Mouse (Mus musculus) hindbrain, embryonic 14.5 days (tissue): Measurements from ENCODE around the gene Olfr718-ps1. TPM values are rescaled to one million over a fixed set of nuclear protein-coding genes. Genes with fewer than 3 reads are reported as not detected.
A peak's percentile ranks its signal among the peaks of the same experiment; 100 is the strongest.
"Not testable (repeated sequence)": the region's sequence is repeated elsewhere in the genome, so short reads cannot be mapped to it uniquely, and the experiment has no call there.

Source experiments
- ATAC-seq: fragments of 200-750 bp; cut with Nextera tagmentation; 2 replicates; pipeline ENCODE4 v1.8.0; 2017; ENCODE audit warnings: moderate number of reproducible peaks, mild to moderate bottlenecking, moderate TSS enrichment, moderate library complexity; ENCODE audit not compliant: low FRiP score
- DNase-seq: peaks from one replicate; pipeline ENCODE4 v3.0.0-alpha.2; 2015; ENCODE audit warnings: low spot score
- H3K27ac ChIP-seq: fragments of 300-500 bp; sonication (generic); 2 replicates; pipeline ENCODE4 v1.5.1; 2014; ENCODE audit warnings: mild to moderate bottlenecking, moderate library complexity
- H3K27me3 ChIP-seq: fragments of 300-500 bp; sonication (generic); 2 replicates; pipeline ENCODE4 v1.6.1; 2014; ENCODE audit warnings: mild to moderate bottlenecking, low read length, mixed read lengths; ENCODE audit not compliant: control insufficient read depth, insufficient read depth
- H3K36me3 ChIP-seq: fragments of 300-500 bp; sonication (generic); replicated peaks from 2 replicates; pipeline ENCODE4 v1.6.1; 2014; ENCODE audit not compliant: control insufficient read depth, insufficient read depth
- H3K4me1 ChIP-seq: fragments of 300-500 bp; sonication (generic); replicated peaks from 2 replicates; pipeline ENCODE4 v1.6.1; 2014; ENCODE audit warnings: antibody characterized with exemption, low read length, mixed read lengths; ENCODE audit not compliant: control insufficient read depth, insufficient read depth
- H3K4me2 ChIP-seq: fragments of 300-500 bp; sonication (generic); replicated peaks from 2 replicates; pipeline ENCODE4 v1.6.1; 2014; ENCODE audit warnings: mild to moderate bottlenecking, moderate library complexity
- H3K4me3 ChIP-seq: fragments of 300-500 bp; sonication (generic); replicated peaks from 2 replicates; pipeline ENCODE4 v1.5.1; 2014; ENCODE audit warnings: mild to moderate bottlenecking, low read length
- H3K9ac ChIP-seq: fragments of 300-500 bp; sonication (generic); 2 replicates; pipeline ENCODE4 v1.6.1; 2014
- H3K9me3 ChIP-seq: fragments of 300-500 bp; sonication (generic); 2 replicates; pipeline ENCODE4 v1.6.1; 2016; ENCODE audit warnings: low read length; ENCODE audit not compliant: control insufficient read depth
- WGBS: fragments of 180-500 bp; shearing (Covaris S2); extraction: QIAGEN DNeasy Blood & Tissue Kit; methylation state at CpG from one replicate; pipeline ENCODE4 v1.1.7; 2014; 5-methylcytosine and 5-hydroxymethylcytosine counted together
- polyA plus RNA-seq: library from polyadenylated mRNA; unstranded; fragments of >200 nt; fragmentation: Nextera tagmentation; extraction: Ambion mirVana; gene quantifications from 2 replicates; pipeline ENCODE4 v1.2.1, GENCODE M21; 2014

Olfr718-ps1 gene
- 0.07 TPM in 1 of 2 replicates, not detected in the other for polyA plus RNA-seq

DNA sequence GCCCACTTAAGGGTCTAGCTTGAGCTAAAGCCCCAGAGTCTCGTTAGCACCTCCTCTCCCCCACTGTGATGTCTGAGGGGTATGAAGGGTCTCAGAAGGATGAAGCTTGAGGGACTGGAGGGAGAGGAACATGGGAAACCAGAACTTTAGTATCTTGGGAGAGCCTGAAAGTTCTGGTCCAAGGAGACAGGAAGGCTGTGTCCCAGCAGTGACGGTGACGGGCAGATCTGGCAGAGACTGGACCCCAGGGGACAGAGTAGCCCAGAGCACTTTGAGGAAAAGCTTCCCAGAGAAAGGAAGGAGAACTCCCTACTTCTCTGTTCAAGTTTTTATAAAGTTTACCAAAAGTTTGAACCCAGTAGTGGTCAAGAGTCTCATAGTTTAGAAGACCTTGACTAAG, at the start of gene Olfr718-ps1:
Gene Olfr718-ps1 (minus strand): TSS at position 101 of the 400 bp plus-strand sequence.
- DNase-seq, result no peak
- H3K4me2 ChIP-seq, result no peak within 1 kb of the TSS
- ATAC-seq, result no peak
- no peaks in the 10 kb centered on the region for H3K36me3 ChIP-seq
- H3K27ac ChIP-seq, result no peak within 1 kb of the TSS
- H3K4me1 ChIP-seq, result no peaks in the 10 kb centered on the region
- no peak within 1 kb of the TSS for H3K9ac ChIP-seq
- no peaks in the 10 kb centered on the region for H3K9me3 ChIP-seq
- H3K27me3 ChIP-seq, result no peaks in the 10 kb centered on the region
- WGBS, result 75% methylated on average over 3 of the region's 3 CpGs
- H3K4me3 ChIP-seq, result no peak within 1 kb of the TSS

DNA sequence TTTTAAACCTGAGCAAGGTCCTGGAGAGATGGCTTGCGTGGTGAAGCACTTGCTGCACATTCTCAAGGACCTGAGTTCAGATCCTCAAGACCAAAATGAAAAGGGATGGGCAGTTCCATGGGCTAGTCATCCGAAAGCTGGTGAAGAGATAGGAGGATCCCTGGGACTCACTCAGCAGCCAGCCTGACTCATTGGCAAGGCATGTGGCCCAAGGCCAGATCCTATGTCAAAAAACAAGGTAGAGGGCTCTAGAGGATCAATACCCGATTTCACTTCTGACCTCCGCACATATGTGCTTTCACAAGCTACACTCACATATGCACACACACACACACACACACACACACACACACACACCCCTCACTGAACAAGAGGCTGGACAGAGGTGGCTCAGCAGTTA, 49.1 kb upstream of the Olfr718-ps1 start:
- no peaks in the 10 kb centered on the region for H3K9me3 ChIP-seq
- DNase-seq (no peak), ATAC-seq (no peak)
- H3K4me1 ChIP-seq, result no peaks in the 10 kb centered on the region
- no peaks in the 10 kb centered on the region for H3K27me3 ChIP-seq
- H3K9ac ChIP-seq, result no peak overlapping the region
- no peak overlapping the region for H3K27ac ChIP-seq
- H3K4me2 ChIP-seq, result no peak overlapping the region
- no peak overlapping the region for H3K4me3 ChIP-seq
- no peaks in the 10 kb centered on the region for H3K36me3 ChIP-seq
- 89% methylated on average over 4 of the region's 4 CpGs for WGBS

DNA sequence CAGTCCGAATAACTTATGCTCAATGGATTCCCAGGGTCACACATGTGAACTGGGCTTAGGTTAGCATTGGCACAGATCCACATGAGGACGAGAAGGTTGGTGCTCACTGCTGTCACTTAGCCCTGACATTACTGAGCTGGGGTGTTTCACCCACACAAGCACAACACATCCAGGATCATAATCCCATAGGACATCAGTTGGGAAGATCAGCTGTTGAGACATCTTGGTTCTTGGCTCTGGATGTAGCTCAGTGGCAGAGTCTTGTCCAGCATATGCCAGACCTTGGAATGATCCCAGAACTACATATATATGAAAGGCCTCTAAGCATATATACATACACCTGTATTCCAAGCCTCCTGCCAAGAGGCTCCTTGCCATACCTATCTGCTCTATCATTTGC, 47.8 kb upstream of the Olfr718-ps1 start:
- no peaks in the 10 kb centered on the region for H3K27me3 ChIP-seq
- 68% methylated on average over 2 of the region's 2 CpGs for WGBS
- H3K4me1 ChIP-seq, result no peaks in the 10 kb centered on the region
- H3K9me3 ChIP-seq, result no peaks in the 10 kb centered on the region
- no peak for DNase-seq
- ATAC-seq, result no peak
- H3K27ac ChIP-seq, result no peak overlapping the region
- no peak overlapping the region for H3K4me3 ChIP-seq
- no peak overlapping the region for H3K9ac ChIP-seq
- H3K36me3 ChIP-seq, result no peaks in the 10 kb centered on the region
- H3K4me2 ChIP-seq, result no peak overlapping the region

DNA sequence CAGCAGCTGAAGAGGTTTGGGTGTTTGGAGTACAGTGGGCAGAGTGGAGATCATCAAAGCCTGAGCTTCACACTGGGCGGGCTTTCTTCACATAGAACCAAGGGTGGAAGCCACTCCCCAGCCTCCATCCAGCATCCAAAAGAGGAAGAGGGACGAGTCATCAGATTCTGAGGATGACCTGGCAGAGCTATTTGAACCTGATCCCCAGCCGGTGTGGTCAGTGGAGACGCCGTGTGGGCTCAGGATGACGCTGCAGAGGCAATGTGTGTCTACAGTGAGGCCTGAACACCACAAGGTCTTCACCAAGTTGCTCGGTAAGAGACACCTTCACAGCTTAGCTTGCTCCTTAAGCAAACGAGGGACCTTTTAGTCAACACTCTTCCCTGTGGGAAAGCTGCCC, 47.4 kb upstream of the Olfr718-ps1 start:
- not testable (repeated sequence) for H3K27ac ChIP-seq, H3K9me3 ChIP-seq, H3K4me3 ChIP-seq, H3K4me2 ChIP-seq, H3K9ac ChIP-seq, DNase-seq, ATAC-seq, H3K4me1 ChIP-seq, H3K27me3 ChIP-seq, H3K36me3 ChIP-seq
- 75% methylated on average over 8 of the region's 8 CpGs for WGBS

DNA sequence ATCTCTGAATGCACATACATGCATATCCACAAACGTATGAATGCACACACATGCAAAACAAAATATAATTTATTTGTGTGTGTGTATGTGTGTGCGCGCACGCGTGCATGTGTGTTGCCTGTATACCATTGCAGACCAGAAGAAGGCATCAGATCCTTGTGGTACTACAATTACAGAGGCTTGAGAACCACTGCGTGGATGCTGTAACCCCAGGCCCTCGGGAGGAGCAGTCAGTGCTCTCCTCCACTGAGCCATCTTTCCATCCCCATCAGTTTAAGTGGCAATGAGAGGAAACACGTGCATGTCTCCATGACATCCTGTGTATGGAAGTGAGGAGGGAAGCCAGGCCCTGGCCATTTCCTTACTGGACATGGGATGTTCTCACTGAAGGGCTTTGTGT, 45.4 kb upstream of the Olfr718-ps1 start:
- H3K27ac ChIP-seq, result no peak overlapping the region
- H3K4me3 ChIP-seq, result no peak overlapping the region
- H3K4me2 ChIP-seq, result no peak overlapping the region
- no peaks in the 10 kb centered on the region for H3K36me3 ChIP-seq
- H3K9me3 ChIP-seq, result no peaks in the 10 kb centered on the region
- no peaks in the 10 kb centered on the region for H3K4me1 ChIP-seq
- no peak overlapping the region for H3K9ac ChIP-seq
- DNase-seq (no peak), ATAC-seq (no peak)
- H3K27me3 ChIP-seq, result no peaks in the 10 kb centered on the region
- 94% methylated on average over 8 of the region's 8 CpGs for WGBS

DNA sequence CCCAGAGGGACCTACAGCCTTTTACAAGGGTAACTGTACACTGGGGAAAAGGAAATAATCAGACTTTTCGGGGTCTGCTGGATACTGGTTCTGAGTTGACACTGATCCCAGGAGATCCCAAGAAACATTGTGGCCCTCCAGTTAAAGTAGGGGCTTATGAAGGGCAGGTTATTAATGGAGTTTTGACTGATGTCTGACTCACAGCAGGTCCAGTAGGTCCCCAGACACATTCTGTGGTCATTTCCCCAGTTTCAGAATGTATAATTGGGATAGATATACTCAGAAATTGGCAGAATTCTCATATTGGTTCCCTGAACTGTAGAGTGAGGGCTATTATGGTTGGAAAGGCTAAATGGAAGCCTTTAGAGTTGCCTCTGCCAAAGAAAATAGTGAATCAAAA, 40.6 kb upstream of the Olfr718-ps1 start:
- H3K36me3 ChIP-seq, H3K4me1 ChIP-seq, H3K27me3 ChIP-seq, H3K4me3 ChIP-seq, DNase-seq, H3K9me3 ChIP-seq, H3K9ac ChIP-seq, ATAC-seq, H3K4me2 ChIP-seq, H3K27ac ChIP-seq: not testable (repeated sequence)
- no CpG with 5 or more reads among the region's 1 CpGs for WGBS

DNA sequence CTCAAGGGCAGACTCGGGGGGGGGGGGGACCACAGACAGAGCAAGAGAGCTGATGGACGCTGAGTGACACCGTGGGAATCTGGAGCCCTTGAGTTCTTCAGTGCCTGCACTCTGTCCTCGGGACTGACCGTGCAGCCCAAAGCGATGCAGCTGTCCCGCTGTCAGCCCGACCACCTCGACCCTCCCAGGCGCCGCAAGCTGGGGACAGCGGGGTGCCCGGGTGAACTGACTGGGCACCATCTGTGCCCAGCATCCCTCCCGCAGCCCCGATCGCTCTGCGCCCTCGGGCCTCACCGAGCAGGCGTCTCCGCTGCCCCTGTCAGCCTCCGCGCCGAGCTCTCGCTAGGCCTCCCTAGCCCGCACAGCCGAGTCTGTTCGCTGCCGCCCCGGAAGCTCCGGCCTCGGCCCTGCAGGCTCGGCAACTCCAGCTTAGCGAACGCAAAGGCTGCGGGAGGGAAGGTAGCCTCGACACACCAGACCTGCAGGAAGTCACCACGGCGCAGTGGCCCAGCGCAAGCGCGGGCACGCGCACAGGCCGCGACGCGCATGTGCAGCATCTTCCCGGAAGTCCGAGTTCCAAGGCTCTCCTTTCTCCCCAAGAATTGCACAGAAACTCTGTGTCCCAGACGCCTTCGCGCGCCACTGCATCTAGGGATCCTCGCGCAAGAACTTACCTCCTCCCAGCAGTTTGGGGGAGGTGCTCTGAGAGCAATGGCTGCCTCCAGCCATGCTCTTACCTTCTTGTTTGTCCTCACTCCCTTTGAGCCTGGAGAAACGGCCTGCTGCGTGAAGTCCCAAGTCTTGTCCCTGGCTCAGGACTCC, 33.1 kb upstream of the Olfr718-ps1 start, which contains the start of the genes Rbak and Spdye4b:
Gene Rbak (minus strand): TSS at position 521 of the 822 bp plus-strand sequence.
Gene Spdye4b (plus strand): TSS at position 763 of the 822 bp plus-strand sequence.
- WGBS, result under 1% methylated on average over 58 of the region's 58 CpGs
- H3K9me3 ChIP-seq, result peaks cover 4% of the 10 kb centered on the region; the same call in 1 of the 2 replicates
- ATAC-seq (peak; percentile 96), DNase-seq (peak; percentile 96)
- H3K4me1 ChIP-seq, result peaks cover 12% of the 10 kb centered on the region
- peaks cover 30% of the 10 kb centered on the region for H3K36me3 ChIP-seq
- H3K4me2 ChIP-seq, result peak within 1 kb of the TSS; percentile 85
- H3K9ac ChIP-seq, result peak within 1 kb of the TSS; percentile 86
- H3K4me3 ChIP-seq, result peak within 1 kb of the TSS; percentile 79
- H3K27me3 ChIP-seq, result no peaks in the 10 kb centered on the region
- H3K27ac ChIP-seq, result peak within 1 kb of the TSS; percentile 92

DNA sequence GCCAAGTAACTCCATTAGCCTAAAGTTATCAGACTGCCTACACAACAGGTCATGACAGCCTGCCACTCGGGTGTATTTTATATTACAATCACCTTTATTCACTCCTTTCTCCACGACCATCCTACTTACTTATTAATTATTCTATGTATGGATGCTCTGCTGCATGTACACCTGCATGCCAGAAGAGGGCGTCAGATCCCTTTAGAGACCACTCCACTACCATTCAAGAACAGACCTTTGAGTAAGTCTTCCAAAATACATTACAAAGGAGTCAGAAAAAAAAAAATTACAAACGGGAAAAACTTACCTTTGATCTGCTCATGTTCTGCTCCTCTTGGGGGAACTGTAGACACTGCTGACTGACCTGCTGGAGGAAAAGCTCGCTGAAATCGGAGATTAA, 31.8 kb upstream of the Olfr718-ps1 start:
- peaks cover 12% of the 10 kb centered on the region for H3K4me1 ChIP-seq
- ATAC-seq (no peak), DNase-seq (no peak)
- no peak overlapping the region; the same call in 1 of the 2 replicates for H3K9ac ChIP-seq
- H3K4me2 ChIP-seq, result peak overlapping the region; percentile 85
- peak overlapping the region; percentile 79; the same call in 1 of the 2 replicates for H3K4me3 ChIP-seq
- H3K36me3 ChIP-seq, result peaks cover 43% of the 10 kb centered on the region
- H3K9me3 ChIP-seq, result peaks cover 4% of the 10 kb centered on the region; the same call in 1 of the 2 replicates
- no peak overlapping the region for H3K27ac ChIP-seq
- 41% methylated on average over 6 of the region's 6 CpGs for WGBS
- H3K27me3 ChIP-seq, result no peaks in the 10 kb centered on the region

DNA sequence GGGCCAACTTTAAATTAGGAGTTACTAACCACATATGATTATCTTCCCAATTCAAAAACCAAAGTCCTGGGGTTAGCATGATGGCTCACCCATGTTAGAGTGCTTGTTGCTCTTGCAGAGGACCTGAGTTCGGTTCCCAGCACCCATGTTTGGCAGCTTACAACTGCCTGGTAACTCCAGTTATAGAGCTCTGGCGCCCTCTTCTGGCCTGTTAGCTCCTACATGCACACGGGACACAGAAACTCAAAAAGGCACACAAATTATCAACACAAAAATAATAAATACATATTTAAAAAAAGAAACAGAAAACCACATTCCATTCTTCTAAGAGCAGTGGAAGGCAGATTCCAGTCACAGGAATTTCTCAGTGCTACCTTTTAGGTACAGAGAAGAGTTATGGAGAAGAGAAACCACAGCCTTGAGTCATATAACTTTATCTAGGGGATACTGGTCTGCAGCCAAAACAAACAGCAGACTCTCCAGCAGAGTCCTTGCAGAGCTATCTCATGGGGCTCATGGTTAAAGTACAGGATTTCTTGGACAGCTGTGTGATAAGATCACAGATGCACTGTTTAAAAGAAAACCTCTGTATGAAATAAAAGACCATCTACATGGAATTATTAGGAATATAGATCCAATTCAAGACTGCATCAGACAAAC, 30.3 kb upstream of the Olfr718-ps1 start:
- Histone ChIP-seq H3K4me3 (no peak overlapping the region), H3K27me3 (no peaks in the 10 kb centered on the region), H3K36me3 (peaks cover 58% of the 10 kb centered on the region), H3K9me3 (peaks cover 8% of the 10 kb centered on the region; the same call in 1 of the 2 replicates), H3K4me2 (no peak overlapping the region), H3K4me1 (peaks cover 12% of the 10 kb centered on the region), H3K27ac (no peak overlapping the region), H3K9ac (no peak overlapping the region)
- DNase-seq, result no peak
- ATAC-seq, result no peak
- WGBS, result 93% methylated on average over 3 of the region's 3 CpGs
